Mouse (Mus musculus): ENCODE measurements at regions not wholly inside any gene's neighbourhood (a gene's known extent, or its start where the extent isn't known, plus 50 kb on each side); places are given as distances from the start of the nearest gene placed in this dataset.

GRCm38 (mm10) chr7:79517581-79518337 is 51.6 kb upstream of the Polg start:
- Histone ChIP-seq H3K36me3 (ENCODE audit: control insufficient read depth, insufficient read depth) (no peaks in the 10 kb centered on the region), H3ac (ENCODE audit: control insufficient read depth, insufficient read length, low read depth) (no peak overlapping the region), H3K4me3 (ENCODE audit: insufficient read depth, poor library complexity, severe bottlenecking) (no peak overlapping the region), H3K79me2 (ENCODE audit: control insufficient read depth, insufficient read depth) (no peaks in the 10 kb centered on the region), H3K79me3 (ENCODE audit: low read depth) (no peaks in the 10 kb centered on the region), H3K27me3 (ENCODE audit: control insufficient read depth, insufficient read depth, insufficient read length) (peaks cover 59% of the 10 kb centered on the region)
- TF ChIP-seq FOSL1 (IDR thresholded peaks at IDR 0.05; ENCODE audit: insufficient read depth, low read length, poor library complexity, severe bottlenecking) (no peak), MAX (IDR thresholded peaks at IDR 0.05) (no peak), USF1 (IDR thresholded peaks at IDR 0.05; ENCODE audit: low read depth) (no peak), CTCF (IDR thresholded peaks at IDR 0.05; ENCODE audit: control insufficient read depth, insufficient read depth, insufficient read length) (no peak), MYOG (IDR thresholded peaks at IDR 0.05; ENCODE audit: control insufficient read depth, extremely low read depth, insufficient read length) (no peak), CEBPB (IDR thresholded peaks at IDR 0.05; ENCODE audit: low read depth) (no peak), MYOD1 (IDR thresholded peaks at IDR 0.05; ENCODE audit: control insufficient read depth, insufficient read length, low read depth) (no peak)

GRCm38 (mm10) chr7:79516287-79516686 is 50.1 kb upstream of the Polg start:
- peaks cover 60% of the 10 kb centered on the region for H3K27me3 ChIP-seq (ENCODE audit: control insufficient read depth, insufficient read depth, insufficient read length)
- no peaks in the 10 kb centered on the region for H3K79me2 ChIP-seq (ENCODE audit: control insufficient read depth, insufficient read depth)
- no peak overlapping the region for H3K4me3 ChIP-seq (ENCODE audit: insufficient read depth, poor library complexity, severe bottlenecking)
- H3ac ChIP-seq (ENCODE audit: control insufficient read depth, insufficient read length, low read depth), result no peak overlapping the region
- no peaks in the 10 kb centered on the region for H3K36me3 ChIP-seq (ENCODE audit: control insufficient read depth, insufficient read depth)
- TF ChIP-seq FOSL1 (IDR thresholded peaks at IDR 0.05; ENCODE audit: insufficient read depth, low read length, poor library complexity, severe bottlenecking), result no peak
- no peak for TF ChIP-seq MAX (IDR thresholded peaks at IDR 0.05)
- no peak for TF ChIP-seq CEBPB (IDR thresholded peaks at IDR 0.05; ENCODE audit: low read depth)
- TF ChIP-seq MYOD1 (IDR thresholded peaks at IDR 0.05; ENCODE audit: control insufficient read depth, insufficient read length, low read depth), result no peak
- TF ChIP-seq USF1 (IDR thresholded peaks at IDR 0.05; ENCODE audit: low read depth), result no peak
- no peak for TF ChIP-seq MYOG (IDR thresholded peaks at IDR 0.05; ENCODE audit: control insufficient read depth, extremely low read depth, insufficient read length)
- no peak for TF ChIP-seq CTCF (IDR thresholded peaks at IDR 0.05; ENCODE audit: control insufficient read depth, insufficient read depth, insufficient read length)
- H3K79me3 ChIP-seq (ENCODE audit: low read depth), result no peaks in the 10 kb centered on the region
